Mouse (Mus musculus) stomach, embryonic 14.5 days (tissue): ENCODE measurements around the gene Nme6. TPM values are rescaled to one million over a fixed set of nuclear protein-coding genes. Genes with fewer than 3 reads are reported as not detected.
"Not testable (repeated sequence)": the region's sequence is repeated elsewhere in the genome, so short reads cannot be mapped to it uniquely, and the experiment has no call there.

Source experiments
- ATAC-seq: fragments of 200-750 bp; cut with Nextera tagmentation; 2 replicates; pipeline ENCODE4 v1.8.0; 2017; ENCODE audit warnings: low read depth, moderate TSS enrichment; ENCODE audit not compliant: insufficient number of reproducible peaks, insufficient read depth, low FRiP score
- H3K27ac ChIP-seq: fragments of 300-500 bp; sonication (generic); 2 replicates; pipeline ENCODE4 v1.5.1; 2014; ENCODE audit warnings: mild to moderate bottlenecking, low read length, moderate library complexity, mixed read lengths
- H3K27me3 ChIP-seq: fragments of 300-500 bp; sonication (generic); 2 replicates; pipeline ENCODE4 v1.6.1; 2014; ENCODE audit warnings: low read length, control low read depth, mixed read lengths; ENCODE audit not compliant: control insufficient read depth, insufficient read depth
- H3K36me3 ChIP-seq: fragments of 300-500 bp; sonication (generic); 2 replicates; pipeline ENCODE4 v1.6.1; 2014; ENCODE audit warnings: mild to moderate bottlenecking, control low read depth, low read length, moderate library complexity, mixed read lengths; ENCODE audit not compliant: control insufficient read depth, insufficient read depth
- H3K4me1 ChIP-seq: fragments of 300-500 bp; sonication (generic); 2 replicates; pipeline ENCODE4 v1.6.1; 2014; ENCODE audit warnings: low read length, control low read depth, mixed read lengths; ENCODE audit not compliant: control insufficient read depth, insufficient read depth
- H3K4me2 ChIP-seq: fragments of 300-500 bp; sonication (generic); replicated peaks from 2 replicates; pipeline ENCODE4 v1.6.1; 2014; ENCODE audit warnings: low read depth, low read length, control low read depth
- H3K4me3 ChIP-seq: fragments of 300-500 bp; sonication (generic); 2 replicates; pipeline ENCODE4 v1.5.1; 2014; ENCODE audit warnings: low read depth, low read length, control low read depth
- H3K9ac ChIP-seq: fragments of 300-500 bp; sonication (generic); replicated peaks from 2 replicates; pipeline ENCODE4 v1.6.1; 2014; ENCODE audit warnings: low read depth, mild to moderate bottlenecking, control low read depth, low read length, moderate library complexity, mixed read lengths
- H3K9me3 ChIP-seq: fragments of 300-500 bp; sonication (generic); 2 replicates; pipeline ENCODE4 v1.6.1; 2016; ENCODE audit warnings: low read depth, low read length, control low read depth; ENCODE audit not compliant: control insufficient read depth
- WGBS: fragments of 180-500 bp; shearing (Covaris S2); extraction: QIAGEN DNeasy Blood & Tissue Kit; methylation state at CpG from one replicate; pipeline ENCODE4 v1.1.7; 2014; 5-methylcytosine and 5-hydroxymethylcytosine counted together
- polyA plus RNA-seq: library from polyadenylated mRNA; unstranded; fragments of >200 nt; fragmentation: Nextera tagmentation; extraction: Ambion mirVana; gene quantifications from 2 replicates; pipeline ENCODE4 v1.2.1, GENCODE M21; 2014

Nme6 gene
- polyA plus RNA-seq, result 59.9 and 74.0 TPM in 2 replicates

GRCm38 (mm10) chr9:109832391-109833087 lies at the start of gene Nme6:
Gene Nme6 (plus strand): TSS chr9:109832749.
- H3K27me3 ChIP-seq, result no peaks in the 10 kb centered on the region
- peak within 1 kb of the TSS; percentile 47 for H3K9ac ChIP-seq
- ATAC-seq, result peak; percentile 96

GRCm38 (mm10) chr9:109790570-109790969 lies 42.0 kb upstream of the Nme6 start, which contains the start of gene Fbxw27:
Gene Fbxw27 (minus strand): TSS chr9:109790670.
- H3K4me3 ChIP-seq, H3K36me3 ChIP-seq, ATAC-seq, H3K4me2 ChIP-seq, H3K27me3 ChIP-seq, H3K27ac ChIP-seq, H3K9me3 ChIP-seq, H3K9ac ChIP-seq, H3K4me1 ChIP-seq: not testable (repeated sequence)
- WGBS, result 80% methylated on average over 4 of the region's 4 CpGs

More at GRCm38 (mm10) chr9:109832391-109833087, at the start of gene Nme6:
- no peaks in the 10 kb centered on the region; the same call in 1 of the 2 replicates for H3K36me3 ChIP-seq
- H3K27ac ChIP-seq, result no peak within 1 kb of the TSS; the same call in 1 of the 2 replicates
- H3K4me1 ChIP-seq, result peaks cover 7% of the 10 kb centered on the region; the same call in 1 of the 2 replicates
- H3K9me3 ChIP-seq, result no peaks in the 10 kb centered on the region
- H3K4me2 ChIP-seq, result peak within 1 kb of the TSS; percentile 82
- peak within 1 kb of the TSS; percentile 34 for H3K4me3 ChIP-seq
- under 1% methylated on average over 32 of the region's 32 CpGs for WGBS

DNA sequence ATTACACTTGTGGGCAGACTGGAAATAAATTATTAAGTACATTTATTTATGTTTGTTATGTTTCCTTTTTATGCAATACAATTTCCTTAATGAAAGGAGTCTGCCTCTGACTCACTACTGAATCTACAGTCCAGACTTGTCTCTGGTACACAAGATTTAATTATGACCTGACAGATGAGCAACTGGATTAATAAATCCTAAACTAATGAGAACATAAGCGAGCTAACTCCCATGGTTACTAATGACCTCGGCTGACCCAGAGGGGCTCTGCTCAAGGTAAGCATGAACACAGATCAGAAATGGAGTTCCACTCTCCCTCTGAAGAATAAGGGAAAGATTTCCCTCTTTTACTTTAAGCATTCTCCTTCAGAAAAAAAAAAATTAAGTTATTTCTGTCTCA lies 37.3 kb upstream of the Nme6 start:
- 71% methylated on average over 2 of the region's 2 CpGs for WGBS

GRCm38 (mm10) chr9:109795811-109796210 lies 36.7 kb upstream of the Nme6 start:
- 80% methylated on average over 2 of the region's 2 CpGs for WGBS
- Histone ChIP-seq H3K27ac (no peak overlapping the region), H3K27me3 (no peaks in the 10 kb centered on the region), H3K4me1 (no peaks in the 10 kb centered on the region), H3K4me2 (no peak overlapping the region), H3K4me3 (no peak overlapping the region), H3K9me3 (no peaks in the 10 kb centered on the region), H3K9ac (no peak overlapping the region), H3K36me3 (no peaks in the 10 kb centered on the region)
- ATAC-seq, result no peak

More for the DNA sequence above, 37.3 kb upstream of the Nme6 start:
- Histone ChIP-seq H3K4me3 (no peak overlapping the region), H3K36me3 (no peaks in the 10 kb centered on the region), H3K4me1 (no peaks in the 10 kb centered on the region), H3K9ac (no peak overlapping the region), H3K27ac (no peak overlapping the region), H3K27me3 (no peaks in the 10 kb centered on the region), H3K4me2 (no peak overlapping the region), H3K9me3 (no peaks in the 10 kb centered on the region)
- ATAC-seq, result no peak

DNA sequence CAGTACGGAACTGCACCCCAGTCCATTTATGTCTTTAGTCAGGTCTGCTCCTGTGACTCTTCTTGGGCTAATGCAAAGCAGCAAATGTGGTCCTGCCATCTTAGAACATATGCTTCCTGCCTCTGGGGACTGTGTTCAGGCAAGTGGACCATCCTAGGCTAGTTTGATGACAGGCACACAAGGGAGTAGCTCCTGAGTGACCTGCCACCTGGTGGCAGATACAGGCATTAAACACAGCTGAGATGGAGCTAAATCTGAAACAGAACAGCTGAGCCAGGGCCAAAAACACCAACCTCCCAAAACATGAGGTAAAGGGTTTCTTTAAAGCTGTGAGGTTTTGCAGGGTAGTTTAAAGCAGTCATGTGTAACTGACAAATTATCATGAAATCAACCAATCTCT lies 34.5 kb upstream of the Nme6 start:
- ATAC-seq, result no peak

GRCm38 (mm10) chr9:109805596-109805995 lies 27.0 kb upstream of the Nme6 start:
- WGBS, result 72% methylated on average over 2 of the region's 2 CpGs
- H3K9ac ChIP-seq, H3K4me3 ChIP-seq, ATAC-seq, H3K27ac ChIP-seq, H3K4me2 ChIP-seq, H3K9me3 ChIP-seq, H3K27me3 ChIP-seq, H3K36me3 ChIP-seq, H3K4me1 ChIP-seq: not testable (repeated sequence)

More for the DNA sequence above, 34.5 kb upstream of the Nme6 start:
- Histone ChIP-seq H3K4me2 (no peak overlapping the region), H3K27ac (no peak overlapping the region), H3K4me3 (no peak overlapping the region), H3K4me1 (no peaks in the 10 kb centered on the region), H3K27me3 (no peaks in the 10 kb centered on the region), H3K9ac (no peak overlapping the region), H3K36me3 (no peaks in the 10 kb centered on the region), H3K9me3 (no peaks in the 10 kb centered on the region)
- 89% methylated on average over 1 of the region's 1 CpGs for WGBS

GRCm38 (mm10) chr9:109806260-109806659 lies 26.3 kb upstream of the Nme6 start:
- no peak overlapping the region for H3K9ac ChIP-seq
- no peak overlapping the region for H3K27ac ChIP-seq
- H3K27me3 ChIP-seq, result no peaks in the 10 kb centered on the region
- no peak for ATAC-seq
- H3K4me3 ChIP-seq, result no peak overlapping the region
- WGBS, result 54% methylated on average over 1 of the region's 1 CpGs
- no peaks in the 10 kb centered on the region for H3K9me3 ChIP-seq
- no peaks in the 10 kb centered on the region for H3K4me1 ChIP-seq
- no peaks in the 10 kb centered on the region for H3K36me3 ChIP-seq
- no peak overlapping the region for H3K4me2 ChIP-seq

DNA sequence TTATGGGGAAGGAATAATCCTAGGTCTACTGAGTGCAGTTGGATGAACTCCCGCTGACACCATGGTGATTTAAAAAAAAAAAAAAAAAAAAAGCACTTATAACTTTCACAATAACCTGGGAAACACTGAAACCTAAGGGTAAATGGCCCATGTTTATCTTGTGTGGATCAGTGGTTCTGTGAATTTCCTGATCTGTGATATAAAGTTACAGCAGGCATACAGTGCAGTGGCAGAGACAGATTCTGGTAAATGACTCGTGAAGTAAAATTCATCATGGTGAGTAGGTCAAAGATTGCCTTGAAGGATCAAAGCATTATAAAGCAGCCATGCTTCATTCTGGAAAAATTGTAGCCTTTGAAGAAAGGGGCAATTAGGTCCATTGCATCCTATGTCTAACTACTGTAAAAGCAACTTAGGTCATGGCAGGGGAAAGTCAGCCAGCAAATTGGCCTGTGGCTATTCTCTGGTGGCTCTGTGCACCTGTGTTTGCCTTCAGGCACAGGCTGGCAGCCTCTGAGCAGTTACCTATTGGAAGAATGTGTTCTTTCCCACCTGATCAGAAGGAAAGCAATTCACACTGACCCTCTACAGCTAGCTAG lies 25.8 kb upstream of the Nme6 start:
- H3K9me3 ChIP-seq, result no peaks in the 10 kb centered on the region
- no peaks in the 10 kb centered on the region for H3K36me3 ChIP-seq
- 60% methylated on average over 2 of the region's 2 CpGs for WGBS
- no peaks in the 10 kb centered on the region for H3K27me3 ChIP-seq
- no peak for ATAC-seq
- H3K9ac ChIP-seq, result no peak overlapping the region
- H3K4me3 ChIP-seq, result no peak overlapping the region
- no peak overlapping the region for H3K27ac ChIP-seq
- H3K4me1 ChIP-seq, result no peaks in the 10 kb centered on the region
- H3K4me2 ChIP-seq, result no peak overlapping the region
